Mouse (Mus musculus) frontal cortex, adult 2 months (tissue): Measurements from ENCODE around the gene Emilin3. TPM values are rescaled to one million over a fixed set of nuclear protein-coding genes. Genes with fewer than 3 reads are reported as not detected.

Experiments
- DNase-seq, 2 experiments: peaks; one replicate each; pipeline ENCODE4 v3.0.0; 2022; ENCODE audit warnings: low spot score in 1 of 2; ENCODE audit errors: extremely low spot score in 1 of 2
- polyA plus RNA-seq: library from polyadenylated mRNA; depleted of rRNA; stranded (reverse); fragments of >200 nt; gene quantifications from 2 replicates; pipeline ENCODE4 v1.2.3, GENCODE M21; 2012; rRNA removed

The Emilin3 gene
- polyA plus RNA-seq, 1 experiment: 0.26 TPM

GRCm38 (mm10) chr2:160876115-160876514 is 36.0 kb downstream of the Emilin3 start:
- DNase-seq: peak in 1 of 2 experiments; percentile 22

GRCm38 (mm10) chr2:160874231-160874877 is 37.8 kb downstream of the Emilin3 start:
- no peak for DNase-seq

DNA sequence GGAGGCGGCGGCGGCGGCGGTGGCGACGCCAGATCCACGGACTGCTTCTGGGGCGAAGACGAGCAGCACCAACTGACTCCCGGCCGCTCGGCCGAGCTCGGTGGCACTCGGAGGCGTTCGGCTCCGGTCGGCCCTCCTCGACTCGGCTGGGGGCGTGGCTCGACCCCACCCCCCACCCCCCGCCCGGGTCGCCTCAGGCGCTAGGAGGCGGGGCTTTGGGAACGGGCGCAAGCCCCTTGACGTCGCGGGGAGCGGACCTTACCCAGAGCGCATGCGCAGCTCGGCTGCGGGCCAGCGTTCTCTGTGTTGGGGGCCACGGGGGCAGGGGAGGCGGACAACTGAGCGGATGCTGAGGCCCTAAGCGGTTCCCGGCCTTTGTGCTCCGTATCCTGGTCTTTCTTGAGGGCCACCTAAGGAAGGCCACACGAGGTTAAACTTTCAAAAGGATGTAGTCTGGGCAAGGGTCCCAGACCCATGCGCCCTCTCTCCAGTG is 39.2 kb downstream of the Emilin3 start, which contains the start of gene Zhx3:
TSS of gene Zhx3 (minus strand) at position 109 of the 493 bp plus-strand sequence.
- DNase-seq: peak; percentile 74 to 88

GRCm38 (mm10) chr2:160872395-160872794 is 39.7 kb downstream of the Emilin3 start:
- peak in 1 of 2 experiments; percentile 61 for DNase-seq

GRCm38 (mm10) chr2:160871310-160871709 is 40.8 kb downstream of the Emilin3 start:
- DNase-seq: no peak

GRCm38 (mm10) chr2:160869446-160869845 is 42.7 kb downstream of the Emilin3 start:
- no peak for DNase-seq

DNA sequence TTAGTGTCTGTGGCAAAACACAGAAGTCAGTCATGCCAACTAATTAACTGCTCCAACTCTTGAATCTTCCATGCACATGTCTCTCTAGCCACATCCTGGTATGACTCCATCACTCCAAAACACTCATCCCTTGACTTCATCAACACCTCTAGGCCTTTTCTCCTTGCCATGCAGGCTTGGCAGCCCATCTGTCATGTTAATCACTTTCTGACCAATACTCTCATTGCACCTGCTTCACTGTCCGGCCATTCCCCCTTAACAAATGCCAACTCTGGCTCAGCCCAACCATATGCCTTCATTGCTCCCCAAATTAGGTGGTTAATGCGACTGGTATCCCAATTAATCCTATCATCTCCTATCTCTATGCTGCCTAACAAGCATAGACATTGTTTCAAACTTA is 46.9 kb downstream of the Emilin3 start:
- no peak for DNase-seq

DNA sequence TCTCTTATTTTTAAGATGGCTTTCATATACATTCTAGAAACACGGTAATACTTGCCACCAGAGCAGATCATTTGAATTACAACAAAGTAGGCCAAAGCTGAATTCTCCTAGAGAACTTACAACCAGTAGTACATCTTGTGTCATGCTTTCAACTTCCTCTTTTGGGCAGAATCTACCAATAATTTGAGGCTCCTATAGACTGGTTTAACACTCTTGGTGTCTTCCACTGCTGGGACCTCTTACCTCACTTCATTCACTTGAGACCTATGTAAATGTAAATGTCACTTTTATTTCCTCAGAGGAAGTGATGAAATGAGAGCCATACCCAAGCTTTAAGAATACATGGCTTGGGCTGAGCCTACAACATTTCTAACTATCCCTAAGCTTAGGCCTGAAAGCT is 48.0 kb downstream of the Emilin3 start:
- no peak for DNase-seq

DNA sequence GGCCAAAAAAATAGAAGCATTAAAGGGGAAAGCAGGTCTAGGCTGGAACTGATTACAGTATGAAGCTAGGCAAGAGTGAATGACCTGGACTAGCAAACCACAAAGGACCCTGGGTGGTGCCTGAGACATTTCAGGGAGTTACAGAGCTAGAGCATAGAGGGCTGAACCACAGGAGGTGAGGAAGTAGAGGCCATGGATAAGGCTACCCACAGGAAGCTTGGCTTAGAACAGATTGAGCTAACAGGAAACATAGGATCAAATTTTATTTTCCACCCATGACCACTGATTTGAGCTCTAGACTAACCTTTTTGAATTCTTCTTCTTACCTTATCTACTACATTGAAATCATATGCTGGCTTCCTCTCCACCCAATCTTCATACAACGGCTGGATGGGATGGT is 51.8 kb downstream of the Emilin3 start:
- DNase-seq: no peak

Other genes with a start within 250 kb of the Emilin3 start
- 81.3 and 91.3 TPM in 2 replicates for gene Plcg1, start 181.0 kb downstream of the Emilin3 start, polyA plus RNA-seq
- gene Zhx3, start 39.3 kb downstream of the Emilin3 start, polyA plus RNA-seq: 18.7 and 19.2 TPM in 2 replicates
- gene Lpin3, start 31.7 kb downstream of the Emilin3 start, polyA plus RNA-seq: 0.76 and 0.80 TPM in 2 replicates
- 26.6 and 30.4 TPM in 2 replicates for gene Chd6, start 196.7 kb upstream of the Emilin3 start, polyA plus RNA-seq